Mouse (Mus musculus) heart, postnatal 25 days (tissue): ENCODE measurements around the gene Cdk20. TPM values are rescaled to one million over a fixed set of nuclear protein-coding genes. Genes with fewer than 3 reads are reported as not detected.
"Not testable (repeated sequence)": the region's sequence is repeated elsewhere in the genome, so short reads cannot be mapped to it uniquely, and the experiment has no call there.

Source experiments
- DNase-seq: peaks from one replicate; pipeline ENCODE4 v3.0.0; 2022; ENCODE audit warnings: low spot score
- intact Hi-C: fragments of 180-260 bp; cut with DNase I; formaldehyde crosslinking; loops from one replicate; pipeline ENCODE4 v1.15.1; 2025
- total RNA-seq, 2 experiments: library from RNA; stranded (reverse); gene quantifications; 2 replicates each; pipeline ENCODE4 v1.2.3; 2021

Gene Cdk20
- total RNA-seq, 2 experiments from 2014 or later = 2.7 to 4.4 TPM

GRCm38 (mm10) chr13:64421952-64422606, 10.0 kb upstream of the Cdk20 start:
- no peak for DNase-seq
- intact Hi-C loops = no loop called here

GRCm38 (mm10) chr13:64422607-64422957, 9.5 kb upstream of the Cdk20 start:
- no peak for DNase-seq
- intact Hi-C loops = no loop called here

- intact Hi-C loops = no loop called here
- no peak for DNase-seq
Measured at GRCm38 (mm10) chr13:64424347-64424746, 7.8 kb upstream of the Cdk20 start.

- no peak for DNase-seq
- intact Hi-C loops = no loop called here
Measured at GRCm38 (mm10) chr13:64425280-64425679, 6.8 kb upstream of the Cdk20 start.

GRCm38 (mm10) chr13:64429328-64429727, 2.8 kb upstream of the Cdk20 start:
- intact Hi-C loops = no loop called here

GRCm38 (mm10) chr13:64437801-64438200, 5.7 kb downstream of the Cdk20 start:
- intact Hi-C loops = loop anchor here (2.0 kb wide), 1 partner anchor 191 kb away; no protein-coding TSS in a partner anchor
- no peak for DNase-seq

More at GRCm38 (mm10) chr13:64429328-64429727, 2.8 kb upstream of the Cdk20 start:
- no peak for DNase-seq

GRCm38 (mm10) chr13:64438863-64439452, 6.8 kb downstream of the Cdk20 start:
- intact Hi-C loops = loop anchor here (1.0 to 2.0 kb wide), 2 partner anchors 124 to 192 kb away; no protein-coding TSS in a partner anchor
- DNase-seq = peak; percentile 26

- DNase-seq = no peak
- intact Hi-C loops = loop anchor here (1.0 to 2.0 kb wide), 2 partner anchors 124 to 193 kb away; no protein-coding TSS in a partner anchor
Measured at GRCm38 (mm10) chr13:64439471-64439870, 7.4 kb downstream of the Cdk20 start.

GRCm38 (mm10) chr13:64440592-64440991, 8.5 kb downstream of the Cdk20 start:
- intact Hi-C loops = loop anchor here (5.0 to 10.0 kb wide), 3 partner anchors 134 to 872 kb away; no protein-coding TSS in a partner anchor
- DNase-seq = no peak

GRCm38 (mm10) chr13:64443263-64443894, 11.3 kb downstream of the Cdk20 start:
- no peak for DNase-seq
- intact Hi-C loops = loop anchor here (5.0 to 10.0 kb wide), 3 partner anchors 131 to 869 kb away; no protein-coding TSS in a partner anchor

- no peak for DNase-seq
- intact Hi-C loops = loop anchor here (10.0 kb wide), 2 partner anchors 129 to 679 kb away; no protein-coding TSS in a partner anchor
Measured at GRCm38 (mm10) chr13:64445254-64445920, 13.3 kb downstream of the Cdk20 start.

GRCm38 (mm10) chr13:64447947-64448346, 15.8 kb downstream of the Cdk20 start:
- intact Hi-C loops = loop anchor here (10.0 kb wide), 2 partner anchors 127 to 677 kb away; no protein-coding TSS in a partner anchor
- no peak for DNase-seq

- DNase-seq = no peak
Measured at GRCm38 (mm10) chr13:64448729-64449128, 16.6 kb downstream of the Cdk20 start.

GRCm38 (mm10) chr13:64450001-64450794, 18.1 kb downstream of the Cdk20 start:
- intact Hi-C loops = no loop called here
- no peak for DNase-seq

More at GRCm38 (mm10) chr13:64448729-64449128, 16.6 kb downstream of the Cdk20 start:
- intact Hi-C loops = loop anchor here (10.0 kb wide), 2 partner anchors 126 to 676 kb away; no protein-coding TSS in a partner anchor

- intact Hi-C loops, DNase-seq: not testable (repeated sequence)
Measured at GRCm38 (mm10) chr13:64457225-64457978, 25.3 kb downstream of the Cdk20 start.

GRCm38 (mm10) chr13:64458181-64458580, 26.1 kb downstream of the Cdk20 start:
- intact Hi-C loops = no loop called here
- no peak for DNase-seq

- intact Hi-C loops = no loop called here
- no peak for DNase-seq
Measured at GRCm38 (mm10) chr13:64462581-64462980, 30.5 kb downstream of the Cdk20 start.

GRCm38 (mm10) chr13:64465166-64465565, 33.1 kb downstream of the Cdk20 start:
- intact Hi-C loops = no loop called here
- DNase-seq = no peak

- intact Hi-C loops = no loop called here
- DNase-seq = no peak
Measured at GRCm38 (mm10) chr13:64467886-64468285, 35.8 kb downstream of the Cdk20 start.
